Mouse (Mus musculus): ENCODE data around the gene Ccdc134. TPM values are rescaled to one million over a fixed set of nuclear protein-coding genes. Genes with fewer than 3 reads are reported as not detected.

Gene Ccdc134
- total RNA-seq, 2 experiments from 2014 or later = 10.2 to 15.4 TPM

- no peak overlapping the region for H3K4me3 ChIP-seq
- H3K27ac ChIP-seq = no peak overlapping the region
- no peak for TF ChIP-seq CTCF (conservative IDR thresholded peaks at IDR 0.05)
- DNase-seq (ENCODE audit: low spot score in 2 of 2) = no peak
Observed at GRCm38 (mm10) chr15:82156298-82156697, 28.6 kb downstream of the Ccdc134 start.

- no peak for DNase-seq (ENCODE audit: low spot score in 2 of 2)
- no peak for TF ChIP-seq CTCF (conservative IDR thresholded peaks at IDR 0.05)
- Histone ChIP-seq H3K4me3 (no peak overlapping the region), H3K27ac (no peak overlapping the region)
Observed at GRCm38 (mm10) chr15:82156902-82157301, 29.2 kb downstream of the Ccdc134 start.

- 0 out of 2 replicates have a peak, but pooled peaks have one; percentile 3 for TF ChIP-seq CTCF (conservative IDR thresholded peaks at IDR 0.05)
- DNase-seq (ENCODE audit: low spot score in 2 of 2) = no peak
- no peak overlapping the region for H3K4me3 ChIP-seq
- H3K27ac ChIP-seq = peak overlapping the region; percentile 25; the same call in 1 of the 2 replicates
Observed at GRCm38 (mm10) chr15:82158243-82159035, 30.7 kb downstream of the Ccdc134 start.

DNA sequence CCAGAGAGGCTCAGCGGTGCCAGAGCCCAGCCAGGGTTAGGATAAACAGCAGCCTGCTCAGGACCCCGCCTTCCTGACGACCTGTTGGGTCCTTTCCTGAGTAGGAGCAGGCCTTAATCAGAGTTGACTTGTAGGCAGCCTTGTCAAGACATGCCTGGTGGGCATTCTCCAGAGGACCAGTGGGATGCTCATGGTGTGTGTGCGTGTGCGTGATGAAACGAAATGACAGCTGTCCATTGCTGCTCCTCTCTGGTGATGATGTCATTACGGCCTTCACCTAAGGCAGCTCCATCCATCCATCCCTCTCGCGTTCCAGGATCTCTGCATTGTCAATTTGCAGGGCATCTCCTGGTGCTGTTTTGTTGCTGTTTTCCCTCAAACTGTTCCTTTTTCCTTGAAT is 31.7 kb downstream of the Ccdc134 start:
- no peak overlapping the region for H3K27ac ChIP-seq
- DNase-seq (ENCODE audit: low spot score in 2 of 2) = no peak
- H3K4me3 ChIP-seq = no peak overlapping the region
- no peak for TF ChIP-seq CTCF (conservative IDR thresholded peaks at IDR 0.05)

DNA sequence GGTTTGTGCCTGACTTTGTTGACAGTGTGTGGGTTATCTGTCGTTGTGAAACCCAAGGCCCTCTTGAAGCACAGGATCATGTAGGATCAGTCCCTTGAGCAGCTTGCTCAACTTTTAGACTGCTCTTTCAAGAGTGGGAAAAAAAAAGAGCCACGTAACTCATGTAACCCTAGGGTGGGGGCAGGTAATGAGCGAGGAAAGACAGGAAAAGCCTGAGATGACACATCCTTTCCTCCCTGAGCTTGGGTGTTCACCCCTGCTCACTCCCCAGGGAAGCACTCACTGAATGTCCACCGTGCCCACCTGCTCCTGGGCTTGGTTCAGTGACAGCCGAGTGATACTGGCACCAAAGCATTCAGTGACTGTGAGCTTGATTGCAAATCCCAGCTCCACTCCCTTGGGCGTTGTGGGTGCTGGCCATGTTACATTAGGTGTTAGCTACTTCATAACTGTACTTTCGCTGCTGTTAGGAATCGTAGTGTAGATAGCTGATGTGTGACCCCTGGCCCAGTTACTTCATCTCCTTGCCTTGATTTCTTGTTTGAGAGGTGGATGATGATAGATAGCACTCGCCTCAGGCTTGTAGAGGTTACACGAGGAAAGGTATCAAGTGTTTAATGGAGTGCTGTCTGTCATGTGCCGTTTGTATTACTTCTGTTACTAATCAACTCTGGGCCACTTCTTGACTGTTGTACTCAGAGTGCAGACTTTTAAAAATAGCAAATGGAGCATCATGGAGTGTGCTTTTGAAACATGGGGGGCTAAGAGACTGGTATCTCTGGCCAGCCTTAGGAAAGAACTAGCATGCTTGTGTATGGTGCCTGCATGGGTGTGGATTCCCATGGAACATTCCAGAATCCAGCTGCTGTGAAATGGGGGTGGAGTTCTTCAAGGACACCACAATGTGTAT is 33.3 kb downstream of the Ccdc134 start:
- no peak for TF ChIP-seq CTCF (conservative IDR thresholded peaks at IDR 0.05)
- Histone ChIP-seq H3K4me3 (no peak overlapping the region), H3K27ac (no peak overlapping the region)
- DNase-seq (ENCODE audit: low spot score in 2 of 2) = no peak

- H3K27ac ChIP-seq = no peak overlapping the region
- TF ChIP-seq CTCF (conservative IDR thresholded peaks at IDR 0.05) = no peak
- H3K4me3 ChIP-seq = no peak overlapping the region
- DNase-seq (ENCODE audit: low spot score in 2 of 2) = no peak
Observed at GRCm38 (mm10) chr15:82161965-82162600, 34.4 kb downstream of the Ccdc134 start.

GRCm38 (mm10) chr15:82163356-82164060 is 35.8 kb downstream of the Ccdc134 start:
- Histone ChIP-seq H3K4me3 (no peak overlapping the region), H3K27ac (no peak overlapping the region)
- no peak for TF ChIP-seq CTCF (conservative IDR thresholded peaks at IDR 0.05)
- no peak for DNase-seq (ENCODE audit: low spot score in 2 of 2)

DNA sequence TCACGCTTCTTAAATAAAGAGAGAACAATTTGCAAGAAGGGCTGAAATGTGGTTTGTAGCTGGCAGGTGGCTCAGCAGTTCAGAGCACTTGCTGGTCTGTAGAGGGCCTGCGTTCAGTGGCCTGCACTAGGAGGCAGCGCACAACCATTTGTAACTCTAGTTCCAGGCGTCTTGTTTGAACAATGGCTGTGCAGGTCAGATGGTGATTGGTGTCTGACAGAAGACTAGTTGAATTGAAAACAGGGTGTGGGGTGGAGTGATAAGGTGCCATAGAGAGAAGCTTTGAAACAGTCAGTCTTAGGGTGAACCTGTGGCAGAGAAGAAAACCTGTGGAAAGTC is 36.3 kb downstream of the Ccdc134 start:
- Histone ChIP-seq H3K27ac (no peak overlapping the region), H3K4me3 (no peak overlapping the region)
- TF ChIP-seq CTCF (conservative IDR thresholded peaks at IDR 0.05) = no peak
- DNase-seq (ENCODE audit: low spot score in 2 of 2) = no peak

- DNase-seq (ENCODE audit: low spot score in 2 of 2) = no peak
- Histone ChIP-seq H3K27ac (no peak overlapping the region), H3K4me3 (no peak overlapping the region)
- TF ChIP-seq CTCF (conservative IDR thresholded peaks at IDR 0.05) = no peak
Observed at GRCm38 (mm10) chr15:82164496-82164895, 36.8 kb downstream of the Ccdc134 start.

GRCm38 (mm10) chr15:82165332-82166239 is 37.9 kb downstream of the Ccdc134 start:
- Histone ChIP-seq H3K4me3 (no peak overlapping the region), H3K27ac (peak overlapping the region; percentile 37; the same call in 1 of the 2 replicates)
- peak; percentile 97 for TF ChIP-seq CTCF (conservative IDR thresholded peaks at IDR 0.05)
- peak; percentile 67 to 87 for DNase-seq (ENCODE audit: low spot score in 2 of 2)
